Mouse (Mus musculus): Measurements from ENCODE around the gene Olfr954.

The Olfr954 gene

DNA sequence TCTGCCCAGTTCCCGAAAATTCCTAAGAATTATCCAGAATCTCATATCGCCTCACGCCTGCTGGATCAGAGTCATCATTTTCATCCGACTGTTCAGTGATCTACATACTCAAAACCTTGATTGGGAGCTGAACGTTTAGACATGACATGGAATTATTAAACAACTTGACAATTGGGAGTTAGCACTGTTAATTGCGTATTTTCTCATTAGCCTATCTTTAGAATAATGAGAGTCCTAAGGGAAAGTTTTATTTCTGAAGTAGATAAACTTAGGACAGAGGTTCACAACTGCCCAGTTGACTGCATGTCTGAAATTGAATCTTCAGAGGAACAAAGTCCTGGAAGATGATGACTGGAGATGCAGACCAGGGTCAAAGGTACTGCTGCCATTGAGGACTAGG, at the start of gene Olfr954:
Olfr954 (plus strand) TSS at position 301 of the 400 bp plus-strand sequence.
- no peak for DNase-seq

DNA sequence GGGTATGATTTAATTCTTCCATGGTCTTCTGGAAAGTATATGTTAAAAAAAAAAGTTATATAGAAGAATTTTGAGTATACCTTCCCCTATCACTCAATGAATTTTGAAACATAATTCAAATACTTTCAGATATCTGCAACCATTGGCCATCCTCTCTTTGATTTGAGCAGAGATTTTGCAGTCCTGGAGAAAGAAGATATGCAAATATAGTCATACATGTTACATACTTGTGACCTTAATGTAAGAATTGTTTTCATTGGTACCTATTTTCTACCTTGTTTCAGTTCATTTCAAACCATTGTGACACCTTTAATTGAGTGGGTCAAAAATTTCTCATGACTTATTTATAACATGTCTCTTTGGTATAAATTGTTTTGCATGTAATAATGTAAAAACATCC, 29.5 kb upstream of the Olfr954 start, which contains the start of gene Olfr952:
Olfr952 (minus strand) TSS at position 101 of the 400 bp plus-strand sequence.
- DNase-seq, result no peak

DNA sequence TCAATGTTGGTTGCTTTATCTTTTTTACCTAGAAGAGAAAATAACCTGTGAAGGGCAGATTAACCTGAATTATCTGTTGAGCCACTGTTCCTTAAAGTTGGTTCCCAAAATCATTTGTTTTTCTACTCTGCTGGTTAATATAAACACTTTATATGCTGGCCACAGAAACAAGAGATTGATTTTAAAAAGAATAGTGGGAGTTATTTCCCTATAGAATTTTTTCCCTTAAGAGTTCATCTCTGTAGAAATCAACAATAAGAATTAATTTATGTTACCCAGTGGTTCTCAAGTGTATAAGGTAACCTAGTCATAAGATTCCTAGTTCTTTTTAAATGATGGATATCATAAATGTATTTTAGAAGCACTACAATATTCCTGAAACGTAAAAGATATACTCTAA, 15.3 kb downstream of the Olfr954 start, which contains the start of gene Olfr955:
Olfr955 (minus strand) TSS at position 101 of the 400 bp plus-strand sequence.
- DNase-seq, result no peak

DNA sequence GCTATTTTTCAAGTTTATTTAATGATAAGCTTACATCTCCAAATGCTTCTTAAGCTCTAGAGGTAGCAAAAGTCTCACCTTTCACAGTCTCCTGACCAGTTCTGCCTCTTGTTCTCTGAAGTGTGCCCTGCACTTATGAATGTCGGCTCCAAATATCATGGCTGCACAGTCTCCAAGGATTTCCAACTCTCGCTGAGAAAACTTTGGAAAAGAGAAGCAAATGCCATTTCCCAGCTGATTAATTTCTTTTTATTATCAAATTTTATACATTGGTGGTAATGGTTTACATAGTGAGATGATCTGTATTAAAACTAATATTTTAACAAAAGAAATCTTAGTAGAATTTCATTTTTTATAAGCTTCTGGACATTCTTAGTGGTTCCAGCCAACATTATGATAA, 37.4 kb downstream of the Olfr954 start, which contains the start of gene Olfr44:
Olfr44 (minus strand) TSS at position 101 of the 400 bp plus-strand sequence.
- DNase-seq, result no peak

DNA sequence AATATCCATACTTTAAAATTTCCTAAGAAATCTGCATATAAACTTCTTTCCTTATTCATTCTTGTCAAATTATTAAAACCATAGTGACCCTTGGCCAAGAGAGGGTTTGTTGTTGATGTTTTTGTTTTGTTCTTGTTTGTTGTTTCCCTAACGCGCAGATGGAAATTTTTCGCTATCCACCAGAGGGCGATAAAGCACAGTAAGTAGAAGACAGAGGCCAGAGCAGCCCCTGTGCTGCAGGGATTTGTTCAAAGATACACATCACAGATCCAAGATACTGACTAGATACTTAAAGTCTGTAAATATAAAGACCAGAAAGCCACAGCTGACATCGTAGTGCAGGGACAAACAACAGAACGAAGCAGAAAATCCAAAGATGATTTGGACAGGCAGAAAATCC, 52.5 kb downstream of the Olfr954 start:
- DNase-seq, result no peak

DNA sequence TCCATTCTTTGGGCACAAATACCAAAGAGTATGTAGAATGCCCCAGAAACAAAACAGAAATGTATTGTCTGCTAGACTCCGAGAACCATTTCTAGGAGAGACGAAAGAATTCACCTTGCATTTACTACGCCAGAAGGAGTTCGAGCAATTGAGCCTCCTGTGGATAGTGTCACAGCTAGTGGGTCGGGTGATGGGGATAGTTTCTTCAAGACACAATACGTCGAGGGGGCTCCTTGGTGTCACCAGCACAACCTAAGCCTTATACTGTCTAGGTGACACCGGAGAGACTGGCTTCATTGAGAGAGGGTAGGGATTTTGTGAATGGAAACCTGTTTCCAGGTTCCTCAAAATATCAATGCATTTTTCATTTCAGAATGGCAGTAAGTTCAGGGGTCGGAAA, 52.9 kb downstream of the Olfr954 start:
- DNase-seq, result no peak

All from thymus, adult 18-20 months (tissue).